Comparison of ENCODE assay signal across 24 mouse cellular contexts in the genomic region with DNA sequence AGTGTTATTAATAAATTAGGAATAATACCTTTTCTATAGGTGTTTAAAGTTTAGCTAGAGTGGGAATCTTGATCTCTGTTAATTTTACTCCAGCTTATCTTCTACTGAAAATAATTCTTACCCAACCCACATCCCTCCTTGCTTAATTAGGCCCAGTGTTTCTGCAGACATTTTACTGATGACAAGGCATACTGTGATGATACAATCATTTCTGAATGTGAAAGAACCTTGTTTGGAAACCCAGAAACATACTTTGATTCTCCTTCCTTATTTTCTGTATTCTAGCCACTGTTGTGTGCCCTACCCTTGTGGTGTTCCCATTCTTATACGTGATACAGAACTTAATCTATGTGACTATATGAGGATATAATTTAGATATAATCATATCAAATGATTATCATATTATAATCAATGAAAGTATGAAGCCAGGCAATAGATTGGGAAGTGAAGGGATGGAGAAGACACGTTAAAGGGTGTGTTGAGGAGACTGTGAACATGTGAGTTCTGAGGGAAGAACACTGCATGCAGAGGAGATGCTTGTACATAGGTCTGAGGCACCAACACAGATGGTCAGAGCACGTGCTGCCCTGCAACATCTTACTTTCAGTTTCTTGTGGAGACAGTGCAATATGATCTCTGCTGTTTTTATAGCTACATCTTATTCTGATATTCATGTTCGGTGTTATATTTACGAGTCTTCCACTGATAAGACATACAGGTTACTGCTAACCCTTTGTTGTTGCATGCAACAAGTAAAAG. TPM values are rescaled to one million over a fixed set of nuclear protein-coding genes. Genes with fewer than 3 reads are reported as not detected.
A peak's percentile ranks its signal among the peaks of the same experiment; 100 is the strongest.
DNase-seq lines count a peak whose midpoint lies in the region; ATAC-seq and TF ChIP-seq lines count a peak whose summit lies in the region.
"Had no signal": no experiment of that assay in that cellular context is flagged by ENCODE, and none has a peak within 500 bp of the region (broad histone marks: within the 10 kb centered on the region; RNA-seq: fewer than 3 reads in every experiment).

No protein-coding gene starts in this region.

- DNase-seq in 3T3-L1 (ENCODE audit: low read depth, low spot score), result peak; percentile 22
- DNase-seq in MEL (ENCODE audit: low read depth, low spot score), result no peak
- DNase-seq in adrenal gland, postnatal 36 days, result no peak
- no peak for DNase-seq in kidney, postnatal 14 days
- DNase-seq: adrenal gland, adult 2 months; cerebellum, adult 11-12 months; cerebellum, adult 9-11 months; embryo, embryonic 11 days; gastrocnemius, adult 2 months; gastrocnemius, postnatal 25 days; heart, adult 11 months; heart, postnatal 10 days had no signal

- H3K27ac ChIP-seq in MEL (ENCODE audit: control insufficient read depth, low read depth, low read length), result no peak overlapping the region
- no peak overlapping the region for H3K27ac ChIP-seq in midbrain, embryonic 16.5 days (ENCODE audit: low read length)
- H3K27ac ChIP-seq: embryonic facial prominence, embryonic 15.5 days; forebrain, embryonic 10.5 days; gastrocnemius, adult 2 months; hindbrain, embryonic 10.5 days; hindbrain, embryonic 14.5 days; intestine, embryonic 15.5 days had no signal

- H3K9ac ChIP-seq in MEL (ENCODE audit: control insufficient read depth, low read depth, low read length, poor library complexity, severe bottlenecking), result no peak overlapping the region
- no peak overlapping the region for H3K9ac ChIP-seq in midbrain, embryonic 16.5 days (ENCODE audit: low read depth, low read length)
- H3K9ac ChIP-seq: embryonic facial prominence, embryonic 15.5 days; hindbrain, embryonic 14.5 days; intestine, embryonic 15.5 days had no signal

- no peak for TF ChIP-seq EP300 in MEL (IDR thresholded peaks at IDR 0.05; ENCODE audit: low read depth in 1 of 2, low read length in 2 of 2)

- no peaks in the 10 kb centered on the region for H3K4me1 ChIP-seq in MEL (ENCODE audit: control insufficient read depth in 1 of 2, insufficient read depth in 2 of 2, low read length in 2 of 2)
- no peaks in the 10 kb centered on the region for H3K4me1 ChIP-seq in midbrain, embryonic 16.5 days (ENCODE audit: control insufficient read depth, insufficient read depth, low read length)
- H3K4me1 ChIP-seq: embryonic facial prominence, embryonic 15.5 days; hindbrain, embryonic 10.5 days; intestine, embryonic 15.5 days had no signal

- no peak for TF ChIP-seq RAD21 in MEL (IDR thresholded peaks at IDR 0.05; ENCODE audit: low read depth, low read length)

- no peaks in the 10 kb centered on the region for H3K27me3 ChIP-seq in MEL (ENCODE audit: control insufficient read depth in 1 of 2, insufficient read depth in 2 of 2, low read length in 2 of 2)
- H3K27me3 ChIP-seq in midbrain, embryonic 16.5 days (ENCODE audit: control insufficient read depth, insufficient read depth, low read depth, low read length), result no peaks in the 10 kb centered on the region
- H3K27me3 ChIP-seq: embryonic facial prominence, embryonic 15.5 days; intestine, embryonic 15.5 days had no signal

- H3K36me3 ChIP-seq in MEL (ENCODE audit: control insufficient read depth in 1 of 2, insufficient read depth in 2 of 2, low read length in 2 of 2), result no peaks in the 10 kb centered on the region
- no peaks in the 10 kb centered on the region for H3K36me3 ChIP-seq in midbrain, embryonic 16.5 days (ENCODE audit: control insufficient read depth, insufficient read depth, low read length)
- H3K36me3 ChIP-seq: embryonic facial prominence, embryonic 15.5 days; forebrain, embryonic 10.5 days; G1E; hindbrain, embryonic 10.5 days; intestine, embryonic 15.5 days had no signal

- TF ChIP-seq POLR2A in MEL (IDR thresholded peaks at IDR 0.05; ENCODE audit: control insufficient read depth in 1 of 2, insufficient read depth in 1 of 2, low read depth in 1 of 2, low read length in 2 of 2, poor library complexity in 1 of 2), result no peak

- no peaks in the 10 kb centered on the region for H3K9me3 ChIP-seq in MEL (replicated peaks; ENCODE audit: insufficient read depth, low read length)
- H3K9me3 ChIP-seq in midbrain, embryonic 16.5 days (replicated peaks; ENCODE audit: control insufficient read depth, low read length, poor library complexity, severe bottlenecking), result no peaks in the 10 kb centered on the region
- H3K9me3 ChIP-seq: embryonic facial prominence, embryonic 15.5 days; forebrain, embryonic 10.5 days; G1E; hindbrain, embryonic 10.5 days; intestine, embryonic 15.5 days had no signal

- H3K4me2 ChIP-seq in midbrain, embryonic 16.5 days (ENCODE audit: low read length), result no peak overlapping the region
- H3K4me2 ChIP-seq: embryonic facial prominence, embryonic 15.5 days; hindbrain, embryonic 14.5 days; intestine, embryonic 15.5 days had no signal

- 76% methylated on average over 5 of the region's 5 CpGs for WGBS in midbrain, embryonic 16.5 days

- H3K4me3 ChIP-seq in MEL (ENCODE audit: control insufficient read depth in 1 of 2, insufficient read depth in 1 of 2, low read depth in 2 of 2, low read length in 2 of 2), result 0 out of 4 replicates have a peak overlapping the region, but pooled peaks of 1 of the 2 experiments have one; percentile 24
- no peak overlapping the region for H3K4me3 ChIP-seq in midbrain, embryonic 16.5 days (ENCODE audit: low read depth, low read length)
- H3K4me3 ChIP-seq: embryonic facial prominence, embryonic 15.5 days; erythroblast, embryonic 14.5 days; forebrain, embryonic 10.5 days; gastrocnemius, adult 2 months; hindbrain, embryonic 10.5 days; intestine, embryonic 15.5 days had no signal

- H3K79me2 ChIP-seq in MEL (ENCODE audit: control insufficient read depth, insufficient read depth, low read length, poor library complexity), result no peaks in the 10 kb centered on the region

- TF ChIP-seq CTCF in MEL (IDR thresholded peaks at IDR 0.05 in 2 of 3, conservative IDR thresholded peaks at IDR 0.05 in 1 of 3; ENCODE audit: control insufficient read depth in 1 of 3, insufficient read depth in 1 of 3, low read depth in 2 of 3, low read length in 3 of 3, poor library complexity in 1 of 3, severe bottlenecking in 1 of 3), result no peak

- ATAC-seq in granulocyte monocyte progenitor cell, adult 5-6 weeks (replicated peaks; ENCODE audit: poor library complexity, severe bottlenecking), result peak; percentile 85
- ATAC-seq in megakaryocyte progenitor cell, adult 5-6 weeks (replicated peaks; ENCODE audit: poor library complexity), result peak; percentile 64
- no peak for ATAC-seq in midbrain, embryonic 16.5 days
- ATAC-seq: forebrain, embryonic 14.5 days; intestine, embryonic 15.5 days; Patski had no signal

TF ChIP-seq in MEL, 35 proteins besides CTCF, POLR2A, EP300 and RAD21:
- TF ChIP-seq MAX (IDR thresholded peaks at IDR 0.05; ENCODE audit: low read length) (0 out of 2 replicates have a peak, but pooled peaks have one; percentile 16), ZC3H11A (IDR thresholded peaks at IDR 0.05; ENCODE audit: low read depth, low read length) (no peak)

RNA-seq across cellular contexts. Expression of gene Tspyl1, which starts 14.5 kb away (rescaled TPM):
- total RNA-seq in MEL (2012; rRNA removed), result 10.4 and 10.8 TPM in 2 replicates
- 10 to 100 TPM in 1 of 2 experiments, not detected in 1; 16.3 TPM for polyA plus RNA-seq in MEL (2012; ENCODE audit: insufficient read depth in 1 of 2, insufficient read length in 2 of 2, low read depth in 1 of 2, low replicate concordance in 2 of 2, missing spikeins in 1 of 2)
- total RNA-seq in granulocyte monocyte progenitor cell, adult 5-6 weeks (2014; fragmentation: Nextera tagmentation), result 29.1 and 37.5 TPM in 2 replicates
- 40.8 and 41.4 TPM in 2 replicates for total RNA-seq in granulocyte monocyte progenitor cell, adult 5-6 weeks (2017)
- 29.5 and 34.2 TPM in 2 replicates for total RNA-seq in megakaryocyte progenitor cell, adult 5-6 weeks (2015)
- total RNA-seq in megakaryocyte progenitor cell, adult 5-6 weeks (2017), result 36.7 and 36.9 TPM in 2 replicates
- 10 to 100 TPM; 63.9 to 66.2 TPM for total RNA-seq in adrenal gland, postnatal 36 days (2021)
- 128 and 149 TPM in 2 replicates for polyA plus RNA-seq in midbrain, embryonic 16.5 days (2015; fragmentation: Nextera tagmentation; extraction: Ambion mirVana)

RNA-seq across cellular contexts. Expression of gene Tspyl4, which starts 29.8 kb away (rescaled TPM):
- 0.04 and 0.07 TPM in 2 replicates for total RNA-seq in MEL (2012; rRNA removed)
- under 1 TPM in 1 of 2 experiments, not detected in 1; 0.08 TPM for polyA plus RNA-seq in MEL (2012; ENCODE audit: insufficient read depth in 1 of 2, insufficient read length in 2 of 2, low read depth in 1 of 2, low replicate concordance in 2 of 2, missing spikeins in 1 of 2)
- 0.62 TPM in 1 of 2 replicates, not detected in the other for total RNA-seq in granulocyte monocyte progenitor cell, adult 5-6 weeks (2014; fragmentation: Nextera tagmentation)
- 0.34 and 2.0 TPM in 2 replicates for total RNA-seq in granulocyte monocyte progenitor cell, adult 5-6 weeks (2017)
- 3.2 and 3.6 TPM in 2 replicates for total RNA-seq in megakaryocyte progenitor cell, adult 5-6 weeks (2015)
- total RNA-seq in megakaryocyte progenitor cell, adult 5-6 weeks (2017), result 1.0 and 1.8 TPM in 2 replicates
- 10 to 100 TPM; 10.3 to 14.2 TPM for total RNA-seq in adrenal gland, postnatal 36 days (2021)
- polyA plus RNA-seq in midbrain, embryonic 16.5 days (2015; fragmentation: Nextera tagmentation; extraction: Ambion mirVana), result 406 and 423 TPM in 2 replicates
- polyA plus RNA-seq: erythroblast, embryonic 14.5 days had no signal

RNA-seq across cellular contexts. Expression of gene Dse, which starts 60.0 kb away (rescaled TPM):
- total RNA-seq in MEL (2012; rRNA removed), result not detected in 2 replicates
- polyA plus RNA-seq in MEL (2012; ENCODE audit: insufficient read depth in 1 of 2, insufficient read length in 2 of 2, low read depth in 1 of 2, low replicate concordance in 2 of 2, missing spikeins in 1 of 2), result not detected
- total RNA-seq in granulocyte monocyte progenitor cell, adult 5-6 weeks (2014; fragmentation: Nextera tagmentation), result 1.5 TPM in 1 of 2 replicates, not detected in the other
- 0.99 and 1.1 TPM in 2 replicates for total RNA-seq in granulocyte monocyte progenitor cell, adult 5-6 weeks (2017)
- total RNA-seq in megakaryocyte progenitor cell, adult 5-6 weeks (2015), result 1.1 and 1.3 TPM in 2 replicates
- total RNA-seq in megakaryocyte progenitor cell, adult 5-6 weeks (2017), result 0.79 and 0.91 TPM in 2 replicates
- total RNA-seq in adrenal gland, postnatal 36 days (2021), result 10 to 100 TPM in 1 of 2 experiments, 1 to 10 TPM in 1; 8.2 to 14.2 TPM
- 6.1 and 6.7 TPM in 2 replicates for polyA plus RNA-seq in midbrain, embryonic 16.5 days (2015; fragmentation: Nextera tagmentation; extraction: Ambion mirVana)
- polyA plus RNA-seq: erythroblast, embryonic 14.5 days; G1E had no signal
